24 mouse cellular contexts compared by ENCODE assay signal in the genomic region with DNA sequence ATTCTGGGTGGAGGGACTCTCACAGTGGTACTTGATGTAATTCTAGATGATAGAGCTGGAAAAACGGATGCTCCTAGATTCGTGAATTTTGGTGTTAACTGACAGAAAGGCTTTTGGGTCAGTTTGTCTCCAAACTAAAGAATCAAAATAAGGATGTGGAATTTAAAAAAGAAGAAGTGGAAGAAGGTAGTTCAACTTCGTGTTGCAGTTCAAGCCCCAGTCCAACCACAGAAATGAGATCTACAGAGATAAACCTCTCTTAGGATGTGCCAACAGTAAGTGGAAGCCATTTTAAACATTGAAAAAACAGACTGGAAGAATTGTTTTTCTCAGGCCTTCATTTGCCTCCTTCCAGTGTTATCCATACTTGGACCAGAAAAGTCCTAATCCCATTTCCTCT.
DNase-seq lines count a peak whose midpoint lies in the region; ATAC-seq and TF ChIP-seq lines count a peak whose summit lies in the region.
"Had no signal": no experiment of that assay in that cellular context is flagged by ENCODE, and none has a peak within 500 bp of the region (broad histone marks: within the 10 kb centered on the region; RNA-seq: fewer than 3 reads in every experiment).

No protein-coding gene starts in this region.

- H3K36me3 ChIP-seq in spleen, adult 2 months (ENCODE audit: control insufficient read depth, insufficient read depth, low read length), result peaks cover 36% of the 10 kb centered on the region
- H3K36me3 ChIP-seq in MEL (ENCODE audit: control insufficient read depth in 1 of 2, insufficient read depth in 2 of 2, low read length in 2 of 2), result peaks cover 0 to 41% of the 10 kb centered on the region in 2 experiments
- no peaks in the 10 kb centered on the region for H3K36me3 ChIP-seq in forebrain, embryonic 12.5 days (replicated peaks)
- H3K36me3 ChIP-seq: heart, embryonic 13.5 days; hindbrain, embryonic 12.5 days; limb, embryonic 15.5 days had no signal

- DNase-seq in spleen, adult 2 months (ENCODE audit: low read depth in 1 of 2, low spot score in 2 of 2), result no peak
- no peak for DNase-seq in spleen, postnatal 14 days (ENCODE audit: low spot score in 2 of 2)
- DNase-seq in MEL (ENCODE audit: low read depth, low spot score), result peak; percentile 81
- peak; percentile 41 for DNase-seq in induced T-regulatory cell, adult 2 months (ENCODE audit: low read depth)
- DNase-seq in thymus, postnatal 4 days, result no peak
- DNase-seq in lung, postnatal 25 days (ENCODE audit: low spot score), result no peak
- DNase-seq: adrenal gland, adult 2 months; cerebellum, adult 18-20 months; cerebellum, postnatal 25 days; forebrain, postnatal 0 days; gastrocnemius, postnatal 25 days; heart, adult 2 months; heart, postnatal 14 days; kidney, adult 18-20 months; left cerebral cortex, postnatal 4 days; right cerebral cortex, postnatal 14 days; thymus, adult 18-20 months had no signal

- peaks cover 31% of the 10 kb centered on the region for H3K4me1 ChIP-seq in spleen, adult 2 months (ENCODE audit: control insufficient read depth, insufficient read depth, insufficient read length)
- peaks cover 17 to 29% of the 10 kb centered on the region in 2 experiments for H3K4me1 ChIP-seq in MEL (ENCODE audit: control insufficient read depth in 1 of 2, insufficient read depth in 2 of 2, low read length in 2 of 2)
- no peaks in the 10 kb centered on the region for H3K4me1 ChIP-seq in forebrain, embryonic 12.5 days
- H3K4me1 ChIP-seq: heart, embryonic 13.5 days; hindbrain, embryonic 12.5 days; limb, embryonic 15.5 days had no signal

- no peaks in the 10 kb centered on the region for H3K9me3 ChIP-seq in MEL (replicated peaks; ENCODE audit: insufficient read depth, low read length)
- H3K9me3 ChIP-seq in forebrain, embryonic 12.5 days, result no peaks in the 10 kb centered on the region
- H3K9me3 ChIP-seq: heart, embryonic 13.5 days; hindbrain, embryonic 12.5 days; limb, embryonic 15.5 days had no signal

- H3K79me2 ChIP-seq in MEL (ENCODE audit: control insufficient read depth, insufficient read depth, low read length, poor library complexity), result no peaks in the 10 kb centered on the region

- TF ChIP-seq RAD21 in MEL (IDR thresholded peaks at IDR 0.05; ENCODE audit: low read depth, low read length), result no peak

- TF ChIP-seq CTCF in spleen, adult 2 months (IDR thresholded peaks at IDR 0.05; ENCODE audit: extremely low read depth, insufficient read depth, insufficient read length, insufficient replicate concordance), result no peak
- no peak for TF ChIP-seq CTCF in MEL (IDR thresholded peaks at IDR 0.05 in 2 of 3, conservative IDR thresholded peaks at IDR 0.05 in 1 of 3; ENCODE audit: control insufficient read depth in 1 of 3, insufficient read depth in 1 of 3, low read depth in 2 of 3, low read length in 3 of 3, poor library complexity in 1 of 3, severe bottlenecking in 1 of 3)

- no peak for TF ChIP-seq POLR2A in spleen, adult 2 months (IDR thresholded peaks at IDR 0.05; ENCODE audit: low read depth, low read length)
- TF ChIP-seq POLR2A in MEL (IDR thresholded peaks at IDR 0.05; ENCODE audit: control insufficient read depth in 1 of 2, insufficient read depth in 1 of 2, low read depth in 1 of 2, low read length in 2 of 2, poor library complexity in 1 of 2), result no peak

- H3K27ac ChIP-seq in spleen, adult 2 months (ENCODE audit: insufficient read depth, low read length), result peak overlapping the region; percentile 5; the same call in 1 of the 2 replicates
- H3K27ac ChIP-seq in MEL (ENCODE audit: control insufficient read depth, low read depth, low read length), result peak overlapping the region; percentile 91
- no peak overlapping the region for H3K27ac ChIP-seq in forebrain, embryonic 12.5 days
- H3K27ac ChIP-seq: heart, adult 2 months; heart, embryonic 13.5 days; hindbrain, embryonic 12.5 days; kidney, postnatal 0 days; limb, embryonic 15.5 days had no signal

- TF ChIP-seq EP300 in MEL (IDR thresholded peaks at IDR 0.05; ENCODE audit: low read depth in 1 of 2, low read length in 2 of 2), result peak; percentile 59 to 84; a peak in 3 of 4 replicates

- ATAC-seq in neutrophil, adult 5-6 weeks (ENCODE audit: extremely low read depth, insufficient number of reproducible peaks, low FRiP score, poor library complexity, severe bottlenecking), result 0 out of 2 replicates have a peak, but pooled peaks have one; percentile 26
- ATAC-seq in forebrain, embryonic 12.5 days (ENCODE audit: low FRiP score), result no peak
- ATAC-seq: forebrain, postnatal 0 days; midbrain, embryonic 16.5 days had no signal

- H3K4me3 ChIP-seq in spleen, adult 2 months (ENCODE audit: extremely low read depth, insufficient read depth, insufficient read length), result no peak overlapping the region
- no peak overlapping the region for H3K4me3 ChIP-seq in MEL (ENCODE audit: control insufficient read depth in 1 of 2, insufficient read depth in 1 of 2, low read depth in 2 of 2, low read length in 2 of 2)
- no peak overlapping the region for H3K4me3 ChIP-seq in forebrain, embryonic 12.5 days (replicated peaks)
- H3K4me3 ChIP-seq: heart, adult 2 months; heart, embryonic 13.5 days; hindbrain, embryonic 12.5 days; limb, embryonic 15.5 days had no signal

- no peak overlapping the region for H3K4me2 ChIP-seq in forebrain, embryonic 12.5 days
- H3K4me2 ChIP-seq: heart, embryonic 13.5 days; hindbrain, embryonic 12.5 days; limb, embryonic 15.5 days had no signal

- H3K27me3 ChIP-seq in spleen, adult 2 months (ENCODE audit: control insufficient read depth, insufficient read depth, low read length), result no peaks in the 10 kb centered on the region
- H3K27me3 ChIP-seq in MEL (ENCODE audit: control insufficient read depth in 1 of 2, insufficient read depth in 2 of 2, low read length in 2 of 2), result no peaks in the 10 kb centered on the region
- H3K27me3 ChIP-seq in forebrain, embryonic 12.5 days, result no peaks in the 10 kb centered on the region
- H3K27me3 ChIP-seq: heart, embryonic 13.5 days; hindbrain, embryonic 12.5 days; limb, embryonic 15.5 days had no signal

- no peak overlapping the region for H3K9ac ChIP-seq in MEL (ENCODE audit: control insufficient read depth, low read depth, low read length, poor library complexity, severe bottlenecking)
- no peak overlapping the region for H3K9ac ChIP-seq in forebrain, embryonic 12.5 days
- H3K9ac ChIP-seq: forebrain, postnatal 0 days; heart, embryonic 13.5 days; hindbrain, embryonic 12.5 days; limb, embryonic 15.5 days had no signal

- 20% methylated on average over 3 of the region's 3 CpGs for WGBS in spleen, adult 2 months
- 86% methylated on average over 3 of the region's 3 CpGs for WGBS in forebrain, embryonic 12.5 days

TF ChIP-seq in MEL, 35 proteins besides CTCF, POLR2A, EP300 and RAD21:
- TF ChIP-seq ETS1 (IDR thresholded peaks at IDR 0.05; ENCODE audit: low read depth, low read length) (peak; percentile 57; the same call in 1 of the 2 replicates), ZC3H11A (IDR thresholded peaks at IDR 0.05; ENCODE audit: low read depth, low read length) (0 out of 2 replicates have a peak, but pooled peaks have one; percentile 13), HCFC1 (IDR thresholded peaks at IDR 0.05; ENCODE audit: low read depth, low read length) (no peak), ELF1 (IDR thresholded peaks at IDR 0.05; ENCODE audit: low read depth, low read length) (no peak), GATA1 (IDR thresholded peaks at IDR 0.05; ENCODE audit: low read depth, low read length) (peak; percentile 83), RCOR1 (IDR thresholded peaks at IDR 0.05; ENCODE audit: low read depth, low read length) (peak; percentile 53; the same call in 1 of the 2 replicates), ZNF384 (IDR thresholded peaks at IDR 0.05; ENCODE audit: low read depth, low read length) (0 out of 2 replicates have a peak, but pooled peaks have one; percentile 53)

Comparison
In these comparisons a context has a peak if more than half of its experiments do, and no peak if none do; other contexts are left out.
1. DNase-seq: peak in MEL (single experiment) and induced T-regulatory cell, adult 2 months (single experiment); none in spleen, adult 2 months (0 of 2), spleen, postnatal 14 days (0 of 2), thymus, postnatal 4 days (single experiment) and lung, postnatal 25 days (single experiment).